Mouse (Mus musculus) lung, postnatal 0 days (tissue): ENCODE results near the gene Spi1. TPM values are rescaled to one million over a fixed set of nuclear protein-coding genes. Genes with fewer than 3 reads are reported as not detected.

Experiments
- ATAC-seq: fragments of 200-750 bp; cut with Nextera tagmentation; 2 replicates; pipeline ENCODE4 v1.8.0; 2017; ENCODE audit warnings: moderate library complexity
- DNase-seq: peaks from one replicate; pipeline ENCODE4 v3.0.0-alpha.2; 2016; ENCODE audit warnings: low spot score
- H3K27ac ChIP-seq: fragments of 300-500 bp; sonication (generic); 2 replicates; pipeline ENCODE4 v1.5.1; 2014; ENCODE audit warnings: antibody characterized with exemption, mild to moderate bottlenecking, low read length, mixed read lengths
- H3K27me3 ChIP-seq: fragments of 300-500 bp; sonication (generic); replicated peaks from 2 replicates; pipeline ENCODE4 v1.6.1; 2014; ENCODE audit warnings: low read length, mixed read lengths; ENCODE audit not compliant: insufficient read depth
- H3K36me3 ChIP-seq: fragments of 300-500 bp; sonication (generic); 2 replicates; pipeline ENCODE4 v1.6.1; 2014; ENCODE audit warnings: low read length, mixed read lengths; ENCODE audit not compliant: insufficient read depth
- H3K4me1 ChIP-seq: fragments of 300-500 bp; sonication (generic); 2 replicates; pipeline ENCODE4 v1.6.1; 2014; ENCODE audit warnings: antibody characterized with exemption, low read depth, low read length, mixed read lengths; ENCODE audit not compliant: insufficient read depth
- H3K4me2 ChIP-seq: fragments of 300-500 bp; sonication (generic); replicated peaks from 2 replicates; pipeline ENCODE4 v1.6.1; 2014; ENCODE audit warnings: low read depth, mild to moderate bottlenecking, low read length, moderate library complexity, mixed read lengths
- H3K4me3 ChIP-seq: fragments of 300-500 bp; sonication (generic); 2 replicates; pipeline ENCODE4 v1.5.1; 2014; ENCODE audit warnings: low read depth, low read length
- H3K9ac ChIP-seq: fragments of 300-500 bp; sonication (generic); replicated peaks from 2 replicates; pipeline ENCODE4 v1.6.1; 2014; ENCODE audit warnings: low read depth, mild to moderate bottlenecking
- H3K9me3 ChIP-seq: fragments of 300-500 bp; sonication (generic); 2 replicates; pipeline ENCODE4 v1.6.1; 2016; ENCODE audit warnings: low read length, mixed read lengths
- CTCF ChIP-seq: IDR thresholded peaks from 2 replicates; pipeline ENCODE4 v1.5.1; 2016; ENCODE audit warnings: antibody characterized with exemption, mild to moderate bottlenecking
- EP300 ChIP-seq: IDR thresholded peaks from 2 replicates; pipeline ENCODE4 v1.6.1; 2016; ENCODE audit warnings: antibody characterized with exemption, mild to moderate bottlenecking, control low read depth
- WGBS: fragments of 180-500 bp; shearing (Covaris S2); extraction: QIAGEN DNeasy Blood & Tissue Kit; methylation state at CpG from one replicate; pipeline ENCODE4 v1.1.7; 2014; 5-methylcytosine and 5-hydroxymethylcytosine counted together
- polyA plus RNA-seq: library from polyadenylated mRNA; unstranded; fragments of >200 nt; fragmentation: Nextera tagmentation; extraction: Ambion mirVana; gene quantifications from 2 replicates; pipeline ENCODE4 v1.2.1, GENCODE M21; 2015

Gene Spi1
- polyA plus RNA-seq, 1 experiment from 2014 or later: 24.2 TPM

GRCm38 (mm10) chr2:91118647-91119046 is 36.5 kb downstream of the Spi1 start:
- DNase-seq: no peak
- Histone ChIP-seq H3K27me3 (no peaks in the 10 kb centered on the region), H3K4me2 (no peak overlapping the region), H3K36me3 (no peaks in the 10 kb centered on the region), H3K9me3 (no peaks in the 10 kb centered on the region), H3K27ac (no peak overlapping the region), H3K9ac (no peak overlapping the region), H3K4me3 (no peak overlapping the region), H3K4me1 (no peaks in the 10 kb centered on the region)
- no peak for TF ChIP-seq CTCF
- no peak for ATAC-seq
- WGBS: 50% methylated on average over 1 of the region's 1 CpGs

GRCm38 (mm10) chr2:91119061-91119460 is 36.9 kb downstream of the Spi1 start:
- TF ChIP-seq EP300 (no peak), CTCF (no peak)
- H3K27ac ChIP-seq: no peak overlapping the region
- no peaks in the 10 kb centered on the region for H3K9me3 ChIP-seq
- no peak overlapping the region for H3K4me2 ChIP-seq
- ATAC-seq (no peak), DNase-seq (no peak)
- no peaks in the 10 kb centered on the region for H3K27me3 ChIP-seq
- no peaks in the 10 kb centered on the region for H3K4me1 ChIP-seq
- H3K9ac ChIP-seq: no peak overlapping the region
- H3K4me3 ChIP-seq: no peak overlapping the region
- 87% methylated on average over 19 of the region's 19 CpGs for WGBS
- H3K36me3 ChIP-seq: no peaks in the 10 kb centered on the region

- Histone ChIP-seq H3K27ac (no peak overlapping the region), H3K4me3 (no peak overlapping the region), H3K4me2 (no peak overlapping the region), H3K36me3 (no peaks in the 10 kb centered on the region), H3K9me3 (no peaks in the 10 kb centered on the region), H3K9ac (no peak overlapping the region), H3K27me3 (no peaks in the 10 kb centered on the region), H3K4me1 (no peaks in the 10 kb centered on the region)
- 71% methylated on average over 6 of the region's 6 CpGs for WGBS
- DNase-seq (no peak), ATAC-seq (no peak)
- TF ChIP-seq CTCF (no peak), EP300 (no peak)
Observed at GRCm38 (mm10) chr2:91119551-91119950, 37.4 kb downstream of the Spi1 start.

GRCm38 (mm10) chr2:91120261-91120671 is 38.1 kb downstream of the Spi1 start:
- no peak overlapping the region for H3K4me2 ChIP-seq
- no peak for TF ChIP-seq EP300
- no peak for TF ChIP-seq CTCF
- no peaks in the 10 kb centered on the region for H3K36me3 ChIP-seq
- H3K9ac ChIP-seq: no peak overlapping the region
- H3K9me3 ChIP-seq: no peaks in the 10 kb centered on the region
- H3K4me1 ChIP-seq: no peaks in the 10 kb centered on the region
- 58% methylated on average over 6 of the region's 6 CpGs for WGBS
- DNase-seq (no peak), ATAC-seq (no peak)
- H3K27me3 ChIP-seq: no peaks in the 10 kb centered on the region
- no peak overlapping the region for H3K4me3 ChIP-seq
- H3K27ac ChIP-seq: no peak overlapping the region

GRCm38 (mm10) chr2:91121011-91121410 is 38.8 kb downstream of the Spi1 start:
- no peak for TF ChIP-seq EP300
- no peak for TF ChIP-seq CTCF
- no peaks in the 10 kb centered on the region for H3K36me3 ChIP-seq
- H3K9ac ChIP-seq: no peak overlapping the region
- DNase-seq (no peak), ATAC-seq (no peak)
- no peaks in the 10 kb centered on the region for H3K27me3 ChIP-seq
- H3K27ac ChIP-seq: no peak overlapping the region
- H3K9me3 ChIP-seq: no peaks in the 10 kb centered on the region
- no peak overlapping the region for H3K4me2 ChIP-seq
- 70% methylated on average over 6 of the region's 6 CpGs for WGBS
- no peak overlapping the region for H3K4me3 ChIP-seq
- no peaks in the 10 kb centered on the region for H3K4me1 ChIP-seq

- no peaks in the 10 kb centered on the region for H3K9me3 ChIP-seq
- H3K27ac ChIP-seq: no peak overlapping the region
- no peak overlapping the region for H3K4me3 ChIP-seq
- no peak for ATAC-seq
- no peaks in the 10 kb centered on the region for H3K27me3 ChIP-seq
- H3K4me1 ChIP-seq: no peaks in the 10 kb centered on the region
- DNase-seq: no peak
- no peaks in the 10 kb centered on the region for H3K36me3 ChIP-seq
- no peak for TF ChIP-seq EP300
- TF ChIP-seq CTCF: no peak
- 41% methylated on average over 8 of the region's 8 CpGs for WGBS
- no peak overlapping the region for H3K4me2 ChIP-seq
- no peak overlapping the region for H3K9ac ChIP-seq
Observed at GRCm38 (mm10) chr2:91121497-91121896, 39.3 kb downstream of the Spi1 start.

DNA sequence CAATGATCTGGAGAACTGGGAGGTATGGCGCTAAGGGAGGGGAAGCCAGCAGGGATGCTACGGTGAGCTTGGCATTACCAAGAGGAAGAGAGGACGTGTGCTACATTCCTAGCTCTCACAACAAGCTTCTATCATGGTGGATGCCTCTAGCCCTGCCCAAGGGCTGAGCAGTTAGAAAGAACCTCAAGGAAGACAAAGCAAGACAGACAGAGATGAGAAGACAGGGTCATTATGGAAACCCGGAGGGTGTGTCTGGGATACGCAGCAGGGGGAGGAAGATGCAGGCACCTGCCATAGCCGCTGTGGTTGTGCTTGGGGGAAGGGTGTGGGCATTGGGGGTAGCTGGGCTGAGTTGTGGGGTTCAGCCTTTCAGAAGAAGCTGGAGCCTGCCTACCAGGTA is 41.3 kb downstream of the Spi1 start:
- DNase-seq: no peak
- 76% methylated on average over 6 of the region's 6 CpGs for WGBS
- Histone ChIP-seq H3K4me3 (no peak overlapping the region), H3K4me2 (no peak overlapping the region), H3K27me3 (no peaks in the 10 kb centered on the region), H3K27ac (no peak overlapping the region), H3K36me3 (no peaks in the 10 kb centered on the region), H3K9me3 (no peaks in the 10 kb centered on the region), H3K9ac (no peak overlapping the region), H3K4me1 (no peaks in the 10 kb centered on the region)
- no peak for TF ChIP-seq EP300
- TF ChIP-seq CTCF: no peak
- no peak for ATAC-seq
